Mouse (Mus musculus) erythroblast, embryonic 14.5 days (primary cell): Measurements from ENCODE around the gene Cd22.

Experiments used
- GATA1 ChIP-seq: IDR thresholded peaks from 2 replicates; pipeline ENCODE4 v1.6.1; 2012; ENCODE audit warnings: low read length, inconsistent platforms, mixed read lengths
- TAL1 ChIP-seq: IDR thresholded peaks from 3 replicates; pipeline ENCODE4 v1.6.1; 2012; ENCODE audit warnings: low read length, inconsistent platforms, mixed read lengths

GRCm38 (mm10) chr7:30842092-30842491 is 38.0 kb downstream of the Cd22 start:
- TF ChIP-seq TAL1 (no peak), GATA1 (no peak)
